Mouse (Mus musculus) myocyte (in vitro differentiated cells): ENCODE data around the gene Fcmr. TPM values are rescaled to one million over a fixed set of nuclear protein-coding genes. Genes with fewer than 3 reads are reported as not detected.

Source experiments
- H3K27me3 ChIP-seq: one replicate; pipeline ENCODE4 v1.6.1; 2011; ENCODE audit not compliant: control insufficient read depth, insufficient read depth, insufficient read length
- H3K36me3 ChIP-seq: one replicate; pipeline ENCODE4 v1.6.1; 2011; ENCODE audit not compliant: control insufficient read depth, insufficient read depth
- H3K4me2 ChIP-seq: one replicate; pipeline ENCODE4 v1.6.1; 2011; ENCODE audit warnings: low read depth, control low read depth
- H3K4me3 ChIP-seq: one replicate; pipeline ENCODE4 v1.5.1; 2011; ENCODE audit warnings: mild to moderate bottlenecking, control low read depth, moderate library complexity
- H3K79me2 ChIP-seq: one replicate; pipeline ENCODE4 v1.6.1; 2011; ENCODE audit not compliant: control insufficient read depth, insufficient read depth
- H3ac ChIP-seq: one replicate; pipeline ENCODE4 v1.6.1; 2011; ENCODE audit not compliant: control insufficient read depth, insufficient read length
- CEBPB ChIP-seq: IDR thresholded peaks from 2 replicates; pipeline ENCODE4 v1.6.1; 2011; ENCODE audit warnings: mild to moderate bottlenecking, moderate library complexity; ENCODE audit not compliant: poor library complexity, insufficient read depth, severe bottlenecking
- E2F4 ChIP-seq: IDR thresholded peaks from one replicate; pipeline ENCODE4 v1.6.1; 2011; ENCODE audit warnings: mild to moderate bottlenecking, control low read depth, moderate library complexity; ENCODE audit not compliant: insufficient read depth
- MAX ChIP-seq: IDR thresholded peaks from one replicate; pipeline ENCODE4 v1.6.1; 2011; ENCODE audit warnings: low read depth, mild to moderate bottlenecking, control low read depth
- MYOD1 ChIP-seq, 3 experiments: IDR thresholded peaks; one replicate each; pipeline ENCODE4 v1.6.1; 2011; ENCODE audit warnings: control low read depth in 2 of 3, low read depth in 2 of 3, mild to moderate bottlenecking in 2 of 3, moderate library complexity in 1 of 3; ENCODE audit not compliant: insufficient read length in 2 of 3, control insufficient read depth in 1 of 3
- MYOG ChIP-seq, 3 experiments: IDR thresholded peaks; one replicate each; pipeline ENCODE4 v1.6.1; 2011; ENCODE audit warnings: control low read depth in 2 of 3, low read depth in 2 of 3, mild to moderate bottlenecking in 2 of 3; ENCODE audit not compliant: insufficient read length in 2 of 3, control insufficient read depth in 1 of 3, insufficient read depth in 1 of 3
- POLR2A ChIP-seq: IDR thresholded peaks from one replicate; pipeline ENCODE4 v1.6.1; 2011; ENCODE audit warnings: low read depth, mild to moderate bottlenecking, control low read depth, moderate library complexity; ENCODE audit not compliant: insufficient read length
- POLR2AphosphoS2 ChIP-seq: IDR thresholded peaks from one replicate; pipeline ENCODE4 v1.6.1; 2011; ENCODE audit warnings: low read depth, control low read depth; ENCODE audit not compliant: insufficient read length
- REST ChIP-seq: IDR thresholded peaks from one replicate; pipeline ENCODE4 v1.6.1; 2011; ENCODE audit warnings: mild to moderate bottlenecking, control low read depth, moderate library complexity; ENCODE audit not compliant: insufficient read depth, insufficient read length
- SRF ChIP-seq: IDR thresholded peaks from one replicate; pipeline ENCODE4 v1.6.1; 2011; ENCODE audit warnings: low read depth; ENCODE audit not compliant: control insufficient read depth, insufficient read length
- TCF12 ChIP-seq: IDR thresholded peaks from one replicate; pipeline ENCODE4 v1.6.1; 2011; ENCODE audit warnings: mild to moderate bottlenecking, control low read depth; ENCODE audit not compliant: poor library complexity, insufficient read depth, severe bottlenecking
- TCF3 ChIP-seq: IDR thresholded peaks from one replicate; pipeline ENCODE4 v1.6.1; 2011; ENCODE audit warnings: low read depth, control low read depth; ENCODE audit not compliant: insufficient read length
- USF1 ChIP-seq: IDR thresholded peaks from one replicate; pipeline ENCODE4 v1.6.1; 2011; ENCODE audit warnings: low read depth, mild to moderate bottlenecking, control low read depth, moderate library complexity
- polyA plus RNA-seq: library from polyadenylated mRNA; unstranded; fragments of >200 nt; fragmentation: generic; extraction: Trizol; gene quantifications from one replicate; pipeline ENCODE4 v1.2.1, GENCODE M21; 2012; ENCODE audit warnings: missing spikeins

Fcmr gene
- polyA plus RNA-seq, 1 experiment: not detected

DNA sequence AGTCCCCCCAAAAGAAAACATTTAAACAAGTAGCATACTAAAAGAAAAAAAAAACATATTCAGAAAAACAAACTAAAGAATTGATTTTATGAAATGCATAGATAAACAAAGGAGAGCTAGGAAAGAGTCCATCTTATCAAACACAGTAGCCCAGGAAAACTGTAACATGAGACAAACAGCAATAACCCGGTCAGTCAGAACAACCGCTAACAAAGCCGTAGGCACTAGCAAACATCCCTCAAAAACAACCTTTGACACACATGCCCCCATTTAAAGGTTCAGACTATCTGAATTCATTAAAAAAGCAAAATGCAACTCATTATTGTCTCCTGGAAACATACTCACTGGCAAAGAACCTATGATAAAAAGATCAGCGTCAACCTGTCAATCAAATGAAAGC lies 8.0 kb upstream of the Fcmr start:
- no peak overlapping the region for H3K4me3 ChIP-seq
- peaks cover 12% of the 10 kb centered on the region for H3K27me3 ChIP-seq
- no peak overlapping the region for H3K4me2 ChIP-seq
- H3K79me2 ChIP-seq: no peaks in the 10 kb centered on the region
- no peaks in the 10 kb centered on the region for H3K36me3 ChIP-seq
- H3ac ChIP-seq: no peak overlapping the region
- TF ChIP-seq SRF (no peak), TCF12 (no peak), TCF3 (no peak), POLR2A (no peak), MAX (no peak), CEBPB (no peak), POLR2AphosphoS2 (no peak), MYOD1 (IDR thresholded peaks at IDR 0.05; ENCODE audit: control insufficient read depth in 1 of 3, insufficient read length in 2 of 3, low read depth in 2 of 3) (no peak), E2F4 (no peak), REST (no peak), USF1 (no peak), MYOG (IDR thresholded peaks at IDR 0.05; ENCODE audit: control insufficient read depth in 1 of 3, insufficient read depth in 1 of 3, insufficient read length in 2 of 3, low read depth in 2 of 3) (no peak)

- Histone ChIP-seq H3K4me3 (no peak overlapping the region), H3ac (no peak overlapping the region), H3K79me2 (no peaks in the 10 kb centered on the region), H3K36me3 (no peaks in the 10 kb centered on the region), H3K27me3 (no peaks in the 10 kb centered on the region), H3K4me2 (no peak overlapping the region)
- TF ChIP-seq REST (no peak), POLR2AphosphoS2 (no peak), MAX (no peak), SRF (no peak), TCF12 (no peak), MYOG (IDR thresholded peaks at IDR 0.05; ENCODE audit: control insufficient read depth in 1 of 3, insufficient read depth in 1 of 3, insufficient read length in 2 of 3, low read depth in 2 of 3) (no peak), TCF3 (no peak), E2F4 (no peak), USF1 (peak; percentile 19), MYOD1 (IDR thresholded peaks at IDR 0.05; ENCODE audit: control insufficient read depth in 1 of 3, insufficient read length in 2 of 3, low read depth in 2 of 3) (peak in 1 of 3 experiments; percentile 61)
Measured at GRCm38 (mm10) chr1:130864238-130864637, 1.2 kb upstream of the Fcmr start.

DNA sequence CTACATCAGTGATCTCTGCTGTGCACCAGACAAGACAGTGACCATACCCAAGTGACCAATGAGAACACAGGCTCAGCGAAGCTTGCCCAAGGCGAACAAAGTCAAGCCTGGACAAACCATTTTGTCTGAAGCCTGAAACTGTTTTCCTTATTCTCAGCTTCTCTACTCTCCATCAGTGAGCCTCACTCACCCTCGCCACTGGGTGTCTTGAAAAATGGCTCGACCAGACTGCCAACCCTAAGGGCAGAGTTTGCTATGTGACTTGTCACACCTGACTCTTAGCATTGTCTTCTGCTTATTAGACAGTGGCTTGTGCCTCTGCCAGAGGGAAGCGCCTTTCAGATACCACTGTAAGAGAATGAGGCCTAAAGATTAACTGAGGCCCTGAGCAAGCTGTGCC lies 728 bp upstream of the Fcmr start:
- no peaks in the 10 kb centered on the region for H3K36me3 ChIP-seq
- no peak overlapping the region for H3K4me2 ChIP-seq
- H3K27me3 ChIP-seq: no peaks in the 10 kb centered on the region
- no peak overlapping the region for H3ac ChIP-seq
- H3K4me3 ChIP-seq: no peak overlapping the region
- no peaks in the 10 kb centered on the region for H3K79me2 ChIP-seq
- TF ChIP-seq USF1 (no peak), MYOG (IDR thresholded peaks at IDR 0.05; ENCODE audit: control insufficient read depth in 1 of 3, insufficient read depth in 1 of 3, insufficient read length in 2 of 3, low read depth in 2 of 3) (no peak), REST (no peak), MYOD1 (IDR thresholded peaks at IDR 0.05; ENCODE audit: control insufficient read depth in 1 of 3, insufficient read length in 2 of 3, low read depth in 2 of 3) (no peak), CEBPB (no peak), POLR2A (no peak), SRF (no peak), TCF3 (no peak), MAX (no peak), POLR2AphosphoS2 (no peak), TCF12 (no peak), E2F4 (no peak)

- no peaks in the 10 kb centered on the region for H3K79me2 ChIP-seq
- H3K4me3 ChIP-seq: no peak overlapping the region
- no peak for TF ChIP-seq MYOG (IDR thresholded peaks at IDR 0.05; ENCODE audit: control insufficient read depth in 1 of 3, insufficient read depth in 1 of 3, insufficient read length in 2 of 3, low read depth in 2 of 3)
- TF ChIP-seq SRF: no peak
- TF ChIP-seq MYOD1 (IDR thresholded peaks at IDR 0.05; ENCODE audit: control insufficient read depth in 1 of 3, insufficient read length in 2 of 3, low read depth in 2 of 3): no peak
- TF ChIP-seq TCF3: no peak
- no peak for TF ChIP-seq E2F4
- no peak for TF ChIP-seq CEBPB
- no peak for TF ChIP-seq POLR2AphosphoS2
- no peak for TF ChIP-seq MAX
- TF ChIP-seq USF1: no peak
- TF ChIP-seq TCF12: no peak
- TF ChIP-seq POLR2A: no peak
- TF ChIP-seq REST: no peak
- H3ac ChIP-seq: no peak overlapping the region
- H3K4me2 ChIP-seq: no peak overlapping the region
- no peaks in the 10 kb centered on the region for H3K36me3 ChIP-seq
- peaks cover 8% of the 10 kb centered on the region for H3K27me3 ChIP-seq
Measured at GRCm38 (mm10) chr1:130872912-130873311, 7.4 kb downstream of the Fcmr start.

DNA sequence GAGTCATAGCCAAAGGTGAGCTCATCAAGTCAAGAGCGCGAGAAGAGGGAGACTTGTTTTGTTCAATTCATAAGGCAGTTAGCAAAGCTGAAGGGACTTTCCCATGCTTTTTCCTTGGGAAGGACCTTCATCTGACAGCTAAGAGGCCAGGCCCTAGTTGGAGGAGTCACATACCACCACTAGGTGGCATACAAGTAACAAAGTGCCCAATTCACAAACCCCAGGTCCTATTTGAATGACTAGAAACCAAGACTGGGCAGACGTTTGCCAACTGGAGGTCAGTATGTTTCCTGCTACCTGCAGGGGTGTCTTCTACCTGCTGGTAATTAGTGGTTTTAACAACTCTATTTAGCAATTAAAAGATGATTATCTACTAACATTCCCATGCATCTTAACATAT lies 9.7 kb downstream of the Fcmr start:
- no peak overlapping the region for H3ac ChIP-seq
- H3K79me2 ChIP-seq: no peaks in the 10 kb centered on the region
- H3K36me3 ChIP-seq: no peaks in the 10 kb centered on the region
- no peak overlapping the region for H3K4me2 ChIP-seq
- no peak for TF ChIP-seq POLR2A
- TF ChIP-seq POLR2AphosphoS2: no peak
- no peak for TF ChIP-seq SRF
- no peak for TF ChIP-seq TCF3
- TF ChIP-seq REST: no peak
- no peak for TF ChIP-seq TCF12
- TF ChIP-seq MYOD1 (IDR thresholded peaks at IDR 0.05; ENCODE audit: control insufficient read depth in 1 of 3, insufficient read length in 2 of 3, low read depth in 2 of 3): no peak
- no peak for TF ChIP-seq MAX
- TF ChIP-seq MYOG (IDR thresholded peaks at IDR 0.05; ENCODE audit: control insufficient read depth in 1 of 3, insufficient read depth in 1 of 3, insufficient read length in 2 of 3, low read depth in 2 of 3): no peak
- no peak for TF ChIP-seq CEBPB
- no peak for TF ChIP-seq E2F4
- TF ChIP-seq USF1: no peak
- H3K27me3 ChIP-seq: peaks cover 8% of the 10 kb centered on the region
- H3K4me3 ChIP-seq: no peak overlapping the region
